Mouse (Mus musculus): ENCODE results near the gene Nxn. TPM values are rescaled to one million over a fixed set of nuclear protein-coding genes. Genes with fewer than 3 reads are reported as not detected.
A peak's percentile ranks its signal among the peaks of the same experiment; 100 is the strongest.

Nxn gene
- polyA plus RNA-seq, 1 experiment from 2014 or later = 2.6 TPM

- DNase-seq (no peak), ATAC-seq (no peak)
- Histone ChIP-seq H3K27me3 (ENCODE audit: insufficient read depth, low read length) (no peaks in the 10 kb centered on the region), H3K4me3 (ENCODE audit: low read depth, low read length) (no peak overlapping the region), H3K4me1 (ENCODE audit: insufficient read depth) (no peaks in the 10 kb centered on the region), H3K27ac (ENCODE audit: low read depth) (no peak overlapping the region), H3K4me2 (ENCODE audit: low read depth, low read length) (no peak overlapping the region), H3K36me3 (replicated peaks; ENCODE audit: insufficient read depth, low read length) (0 out of 2 replicates have a peak, but pooled peaks cover 2% of the 10 kb centered on the region), H3K9ac (replicated peaks) (no peak overlapping the region), H3K9me3 (ENCODE audit: low read length) (no peaks in the 10 kb centered on the region)
- TF ChIP-seq CTCF (IDR thresholded peaks at IDR 0.05; ENCODE audit: low read depth) (no peak), EP300 (IDR thresholded peaks at IDR 0.05; ENCODE audit: low read depth) (no peak)
- WGBS (ENCODE audit: insufficient replicate concordance) = 79% methylated on average over 6 of the region's 6 CpGs
Measured at GRCm38 (mm10) chr11:76429966-76430631, 31.2 kb upstream of the Nxn start.

DNA sequence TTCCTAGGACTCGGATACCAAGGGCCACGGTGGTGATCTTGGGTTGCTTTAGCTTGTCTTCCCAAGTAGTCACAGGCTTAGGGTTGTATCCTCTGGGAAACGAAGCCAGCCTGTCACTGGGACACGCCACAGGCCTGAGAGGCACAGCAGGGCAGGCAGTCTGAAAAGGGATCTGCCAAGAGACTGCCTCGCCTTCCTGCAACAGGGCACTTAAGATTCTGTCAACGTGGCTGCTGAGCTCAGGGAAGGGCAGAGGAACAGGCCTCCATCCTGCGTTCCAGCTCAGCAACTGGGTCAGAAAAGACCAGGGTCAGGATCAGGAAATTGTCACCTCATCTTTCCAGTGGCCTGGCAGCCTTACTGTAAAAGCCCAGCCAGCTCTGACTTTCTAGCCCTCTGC is 30.6 kb upstream of the Nxn start:
- Histone ChIP-seq H3K36me3 (replicated peaks; ENCODE audit: insufficient read depth, low read length) (0 out of 2 replicates have a peak, but pooled peaks cover 2% of the 10 kb centered on the region), H3K4me1 (ENCODE audit: insufficient read depth) (no peaks in the 10 kb centered on the region), H3K9ac (replicated peaks) (no peak overlapping the region), H3K27ac (ENCODE audit: low read depth) (no peak overlapping the region), H3K4me2 (ENCODE audit: low read depth, low read length) (no peak overlapping the region), H3K4me3 (ENCODE audit: low read depth, low read length) (no peak overlapping the region), H3K9me3 (ENCODE audit: low read length) (no peaks in the 10 kb centered on the region), H3K27me3 (ENCODE audit: insufficient read depth, low read length) (no peaks in the 10 kb centered on the region)
- no peak for TF ChIP-seq CTCF (IDR thresholded peaks at IDR 0.05; ENCODE audit: low read depth)
- no peak for TF ChIP-seq EP300 (IDR thresholded peaks at IDR 0.05; ENCODE audit: low read depth)
- WGBS (ENCODE audit: insufficient replicate concordance) = 72% methylated on average over 7 of the region's 7 CpGs
- no peak for ATAC-seq
- no peak for DNase-seq

- Histone ChIP-seq H3K27me3 (ENCODE audit: insufficient read depth, low read length) (no peaks in the 10 kb centered on the region), H3K36me3 (replicated peaks; ENCODE audit: insufficient read depth, low read length) (0 out of 2 replicates have a peak, but pooled peaks cover 2% of the 10 kb centered on the region), H3K4me2 (ENCODE audit: low read depth, low read length) (no peak overlapping the region), H3K9me3 (ENCODE audit: low read length) (no peaks in the 10 kb centered on the region), H3K9ac (replicated peaks) (no peak overlapping the region), H3K27ac (ENCODE audit: low read depth) (no peak overlapping the region), H3K4me3 (ENCODE audit: low read depth, low read length) (no peak overlapping the region), H3K4me1 (ENCODE audit: insufficient read depth) (no peaks in the 10 kb centered on the region)
- 56% methylated on average over 4 of the region's 4 CpGs for WGBS (ENCODE audit: insufficient replicate concordance)
- ATAC-seq (no peak), DNase-seq (no peak)
- TF ChIP-seq CTCF (IDR thresholded peaks at IDR 0.05; ENCODE audit: low read depth) (peak; percentile 30), EP300 (IDR thresholded peaks at IDR 0.05; ENCODE audit: low read depth) (no peak)
Measured at GRCm38 (mm10) chr11:76429046-76429445, 30.1 kb upstream of the Nxn start.

DNA sequence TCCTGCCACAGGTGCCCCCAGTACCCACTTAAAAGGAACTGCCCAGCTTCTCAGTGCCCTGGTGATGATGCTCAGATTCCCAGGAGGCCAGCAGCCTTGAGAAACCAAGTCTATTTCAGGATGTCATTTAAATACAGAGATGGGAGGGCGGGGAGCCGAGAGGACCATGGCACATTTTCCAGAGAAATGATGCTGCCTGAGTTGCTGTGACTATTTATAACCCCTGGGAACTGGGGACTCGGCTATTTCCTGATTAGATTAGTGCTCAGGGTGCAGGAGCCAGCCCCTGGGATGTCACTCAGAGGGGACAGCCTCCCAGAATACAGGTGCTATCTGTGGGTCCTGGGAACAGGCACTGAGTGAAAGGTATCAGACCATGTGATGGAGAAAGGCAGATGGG is 28.8 kb upstream of the Nxn start:
- no peak for TF ChIP-seq CTCF (IDR thresholded peaks at IDR 0.05; ENCODE audit: low read depth)
- TF ChIP-seq EP300 (IDR thresholded peaks at IDR 0.05; ENCODE audit: low read depth) = no peak
- no peaks in the 10 kb centered on the region for H3K27me3 ChIP-seq (ENCODE audit: insufficient read depth, low read length)

DNA sequence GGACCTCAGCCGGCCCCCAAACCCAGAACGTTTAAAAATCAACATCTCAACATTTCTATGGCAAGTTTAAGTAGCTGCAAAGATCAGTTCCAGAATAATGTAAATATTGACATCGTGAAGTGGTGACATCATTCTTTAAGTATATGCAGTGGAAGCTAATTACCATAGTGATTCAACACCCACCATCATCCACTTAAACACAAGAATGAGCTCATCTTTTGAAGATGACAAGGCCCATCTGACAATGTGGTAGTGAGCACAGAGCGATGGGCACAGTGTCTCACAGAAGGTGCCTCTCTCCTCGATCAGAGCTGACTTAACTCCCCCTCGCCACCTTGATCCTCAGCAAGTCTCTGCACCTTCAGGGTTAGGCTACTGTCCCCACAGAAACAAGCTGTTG is 26.8 kb upstream of the Nxn start:
- no peak overlapping the region for H3K27ac ChIP-seq (ENCODE audit: low read depth)
- DNase-seq (no peak), ATAC-seq (no peak)

More for the DNA sequence above, 28.8 kb upstream of the Nxn start:
- no peak for ATAC-seq
- Histone ChIP-seq H3K9ac (replicated peaks) (no peak overlapping the region), H3K4me2 (ENCODE audit: low read depth, low read length) (no peak overlapping the region), H3K36me3 (replicated peaks; ENCODE audit: insufficient read depth, low read length) (0 out of 2 replicates have a peak, but pooled peaks cover 2% of the 10 kb centered on the region), H3K9me3 (ENCODE audit: low read length) (no peaks in the 10 kb centered on the region), H3K27ac (ENCODE audit: low read depth) (no peak overlapping the region), H3K4me3 (ENCODE audit: low read depth, low read length) (no peak overlapping the region), H3K4me1 (ENCODE audit: insufficient read depth) (no peaks in the 10 kb centered on the region)
- WGBS (ENCODE audit: insufficient replicate concordance) = 76% methylated on average over 3 of the region's 3 CpGs
- DNase-seq = no peak

GRCm38 (mm10) chr11:76420896-76421295 is 22.0 kb upstream of the Nxn start:
- Histone ChIP-seq H3K4me1 (ENCODE audit: insufficient read depth) (no peaks in the 10 kb centered on the region), H3K27ac (ENCODE audit: low read depth) (no peak overlapping the region), H3K36me3 (replicated peaks; ENCODE audit: insufficient read depth, low read length) (peaks cover 35% of the 10 kb centered on the region), H3K4me2 (ENCODE audit: low read depth, low read length) (no peak overlapping the region), H3K4me3 (ENCODE audit: low read depth, low read length) (no peak overlapping the region), H3K9me3 (ENCODE audit: low read length) (no peaks in the 10 kb centered on the region), H3K27me3 (ENCODE audit: insufficient read depth, low read length) (no peaks in the 10 kb centered on the region), H3K9ac (replicated peaks) (no peak overlapping the region)
- DNase-seq = no peak
- TF ChIP-seq EP300 (IDR thresholded peaks at IDR 0.05; ENCODE audit: low read depth) (no peak), CTCF (IDR thresholded peaks at IDR 0.05; ENCODE audit: low read depth) (no peak)
- no peak for ATAC-seq
- 62% methylated on average over 4 of the region's 4 CpGs for WGBS (ENCODE audit: insufficient replicate concordance)

More for the DNA sequence above, 26.8 kb upstream of the Nxn start:
- H3K9me3 ChIP-seq (ENCODE audit: low read length) = no peaks in the 10 kb centered on the region
- no peak overlapping the region for H3K4me2 ChIP-seq (ENCODE audit: low read depth, low read length)
- 71% methylated on average over 6 of the region's 6 CpGs for WGBS (ENCODE audit: insufficient replicate concordance)
- H3K27me3 ChIP-seq (ENCODE audit: insufficient read depth, low read length) = no peaks in the 10 kb centered on the region
- H3K36me3 ChIP-seq (replicated peaks; ENCODE audit: insufficient read depth, low read length) = peaks cover 7% of the 10 kb centered on the region; the same call in 1 of the 2 replicates
- TF ChIP-seq CTCF (IDR thresholded peaks at IDR 0.05; ENCODE audit: low read depth) = no peak
- no peak for TF ChIP-seq EP300 (IDR thresholded peaks at IDR 0.05; ENCODE audit: low read depth)
- H3K4me1 ChIP-seq (ENCODE audit: insufficient read depth) = no peaks in the 10 kb centered on the region
- no peak overlapping the region for H3K4me3 ChIP-seq (ENCODE audit: low read depth, low read length)
- no peak overlapping the region for H3K9ac ChIP-seq (replicated peaks)
